Mouse (Mus musculus) granulocyte monocyte progenitor cell, adult 5-6 weeks (primary cell): ENCODE data around the gene Hipk1. TPM values are rescaled to one million over a fixed set of nuclear protein-coding genes. Genes with fewer than 3 reads are reported as not detected.

ENCODE experiments used
- ATAC-seq: replicated peaks from 2 replicates; pipeline ENCODE4 v1.8.0; 2016; ENCODE audit warnings: mild to moderate bottlenecking, moderate TSS enrichment, inconsistent platforms; ENCODE audit not compliant: poor library complexity, severe bottlenecking
- total RNA-seq, 2 experiments: library from RNA; stranded (forward) in 1 of 2; stranded (reverse) in 1 of 2; fragments of 200-712, 200-1000 nt in 1 of 2; fragments of >200 nt in 1 of 2; fragmentation: Nextera tagmentation in 1 of 2; gene quantifications; 2 replicates each; pipeline ENCODE4 v1.2.3; 2014 to 2017

Hipk1 gene
- total RNA-seq, 2 experiments from 2014 or later: 56.8 to 96.0 TPM

- ATAC-seq: no peak
Observed at GRCm38 (mm10) chr3:103724137-103724536, 67.2 kb downstream of the Hipk1 start.

- ATAC-seq: no peak
Observed at GRCm38 (mm10) chr3:103718728-103719127, 72.6 kb downstream of the Hipk1 start.

- 0 out of 2 replicates have a peak, but pooled peaks have one; percentile 18 for ATAC-seq
Observed at GRCm38 (mm10) chr3:103716774-103717760, 74.3 kb downstream of the Hipk1 start.

GRCm38 (mm10) chr3:103715762-103716693, 75.3 kb downstream of the Hipk1 start:
- peak; percentile 63 for ATAC-seq

GRCm38 (mm10) chr3:103714942-103715341, 76.4 kb downstream of the Hipk1 start:
- peak; percentile 56 for ATAC-seq

GRCm38 (mm10) chr3:103714236-103714875, 77.0 kb downstream of the Hipk1 start:
- ATAC-seq: no peak

GRCm38 (mm10) chr3:103712196-103712595, 79.2 kb downstream of the Hipk1 start:
- ATAC-seq: no peak

GRCm38 (mm10) chr3:103709470-103710040, 81.8 kb downstream of the Hipk1 start:
- no peak for ATAC-seq

GRCm38 (mm10) chr3:103705426-103705825, 85.9 kb downstream of the Hipk1 start:
- no peak for ATAC-seq

GRCm38 (mm10) chr3:103704661-103705060, 86.7 kb downstream of the Hipk1 start:
- no peak for ATAC-seq

GRCm38 (mm10) chr3:103696388-103696925, 94.9 kb downstream of the Hipk1 start:
- ATAC-seq: no peak

GRCm38 (mm10) chr3:103695556-103695955, 95.8 kb downstream of the Hipk1 start:
- ATAC-seq: no peak

GRCm38 (mm10) chr3:103690506-103690905, 100.9 kb downstream of the Hipk1 start:
- ATAC-seq: no peak

Other genes starting within 250 kb of the Hipk1 start
- not detected in 2 replicates for gene Syt6, start 216.3 kb downstream of the Hipk1 start, total RNA-seq (2014; fragmentation: Nextera tagmentation)
- gene Syt6, start 216.3 kb downstream of the Hipk1 start, total RNA-seq (2017): 0.13 TPM in 1 of 2 replicates, not detected in the other
- 1.4 TPM in 1 of 2 replicates, not detected in the other for gene Atg4a-ps, start 145.5 kb downstream of the Hipk1 start, total RNA-seq (2014; fragmentation: Nextera tagmentation)
- 0.26 and 0.39 TPM in 2 replicates for gene Atg4a-ps, start 145.5 kb downstream of the Hipk1 start, total RNA-seq (2017)
- gene Olfml3, start 53.6 kb downstream of the Hipk1 start, total RNA-seq (2014; fragmentation: Nextera tagmentation): 0.30 TPM in 1 of 2 replicates, not detected in the other
- 0.86 TPM in 1 of 2 replicates, not detected in the other for gene Olfml3, start 53.6 kb downstream of the Hipk1 start, total RNA-seq (2017)
- gene Gm10964, start 52.2 kb downstream of the Hipk1 start, total RNA-seq (2014; fragmentation: Nextera tagmentation): not detected in 2 replicates
- gene Gm10964, start 52.2 kb downstream of the Hipk1 start, total RNA-seq (2017): not detected in 2 replicates
- 33.9 and 39.8 TPM in 2 replicates for gene Dclre1b, start 17.9 kb upstream of the Hipk1 start, total RNA-seq (2014; fragmentation: Nextera tagmentation)
- gene Dclre1b, start 17.9 kb upstream of the Hipk1 start, total RNA-seq (2017): 17.1 and 21.2 TPM in 2 replicates
- gene Ap4b1, start 18.0 kb upstream of the Hipk1 start, total RNA-seq (2014; fragmentation: Nextera tagmentation): 15.6 and 19.6 TPM in 2 replicates
- gene Ap4b1, start 18.0 kb upstream of the Hipk1 start, total RNA-seq (2017): 17.9 and 19.9 TPM in 2 replicates
- gene Gm43064, start 18.0 kb upstream of the Hipk1 start, total RNA-seq (2014; fragmentation: Nextera tagmentation): 2.2 TPM in 1 of 2 replicates, not detected in the other
- 0.47 and 1.0 TPM in 2 replicates for gene Gm43064, start 18.0 kb upstream of the Hipk1 start, total RNA-seq (2017)
- not detected in 2 replicates for gene Bcl2l15, start 41.0 kb upstream of the Hipk1 start, total RNA-seq (2014; fragmentation: Nextera tagmentation)
- not detected in 2 replicates for gene Bcl2l15, start 41.0 kb upstream of the Hipk1 start, total RNA-seq (2017)
- gene Ptpn22, start 68.2 kb upstream of the Hipk1 start, total RNA-seq (2014; fragmentation: Nextera tagmentation): 69.0 and 80.1 TPM in 2 replicates
- gene Ptpn22, start 68.2 kb upstream of the Hipk1 start, total RNA-seq (2017): 42.2 and 65.5 TPM in 2 replicates
- gene Rsbn1, start 122.6 kb upstream of the Hipk1 start, total RNA-seq (2014; fragmentation: Nextera tagmentation): 30.6 and 37.7 TPM in 2 replicates
- gene Rsbn1, start 122.6 kb upstream of the Hipk1 start, total RNA-seq (2017): 59.6 and 63.9 TPM in 2 replicates
- gene Phtf1, start 176.5 kb upstream of the Hipk1 start, total RNA-seq (2014; fragmentation: Nextera tagmentation): 13.8 and 17.9 TPM in 2 replicates
- 26.1 and 33.4 TPM in 2 replicates for gene Phtf1, start 176.5 kb upstream of the Hipk1 start, total RNA-seq (2017)